Mouse (Mus musculus) forelimb bud, embryonic 11.5 days (tissue): Measurements from ENCODE around the gene Ccdc9b.

ENCODE experiments used
- DNase-seq: peaks from one replicate; pipeline ENCODE4 v3.0.0-alpha.2; 2012; ENCODE audit warnings: low read depth, low spot score

Ccdc9b gene

DNA sequence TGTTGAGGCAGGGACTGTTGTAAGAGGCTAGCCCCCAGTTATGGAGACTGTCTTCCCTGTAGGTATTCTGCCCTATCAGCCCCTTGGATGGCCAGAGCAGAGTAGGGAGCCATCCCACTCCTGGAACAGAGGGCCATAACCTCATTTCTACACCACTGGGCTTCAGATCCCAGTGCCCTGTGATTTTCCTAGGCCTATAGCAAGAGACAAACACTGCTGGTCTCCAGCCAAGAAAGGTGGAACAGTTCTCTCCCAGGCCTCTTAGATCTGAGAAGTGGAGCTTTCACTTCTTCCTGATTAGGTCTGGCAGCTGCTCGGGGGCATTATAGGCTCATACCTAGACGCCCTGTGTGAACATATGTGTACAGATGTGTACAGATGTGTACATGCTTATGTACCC lies 13.8 kb upstream of the Ccdc9b start:
- DNase-seq = no peak

DNA sequence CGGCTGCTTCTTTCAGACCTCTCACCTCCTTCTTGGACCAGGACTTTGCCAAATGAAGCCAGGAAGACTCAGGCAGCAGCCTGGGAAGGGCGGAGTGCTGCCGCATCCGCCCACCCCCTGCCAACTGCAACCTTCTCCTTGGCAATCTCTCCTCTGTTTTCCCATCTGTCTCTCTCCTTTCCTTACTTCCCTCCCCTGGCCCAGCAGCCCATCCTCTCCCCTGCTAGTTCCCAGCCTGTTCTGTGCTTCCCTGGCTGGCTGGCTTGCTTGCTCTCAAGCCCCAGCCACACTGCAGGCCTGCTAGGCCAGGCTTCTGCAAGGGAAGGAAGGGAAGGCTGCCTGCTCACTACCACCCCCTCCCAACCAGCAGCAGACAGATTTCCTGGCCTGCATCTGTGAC lies 13.4 kb upstream of the Ccdc9b start:
- DNase-seq = no peak

DNA sequence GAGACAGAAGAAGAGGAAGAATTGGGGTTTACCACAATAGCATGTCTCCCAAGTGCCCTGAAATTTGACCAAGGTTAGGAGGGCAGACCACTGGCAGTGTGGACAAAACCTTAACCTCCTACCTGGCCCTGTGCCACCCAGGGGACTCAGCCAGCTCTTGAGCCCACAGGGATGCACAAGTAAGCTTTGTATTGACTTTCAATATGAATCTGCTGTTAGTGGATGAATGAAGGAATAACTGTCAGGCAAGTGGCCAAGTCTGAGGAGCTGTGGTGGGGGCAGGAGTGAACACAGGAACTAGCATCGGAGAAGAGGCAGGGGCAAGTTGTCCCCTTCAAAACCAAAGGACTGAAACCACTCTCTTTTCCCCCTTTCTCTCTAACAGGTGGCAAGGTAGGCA lies 12.9 kb upstream of the Ccdc9b start:
- no peak for DNase-seq

DNA sequence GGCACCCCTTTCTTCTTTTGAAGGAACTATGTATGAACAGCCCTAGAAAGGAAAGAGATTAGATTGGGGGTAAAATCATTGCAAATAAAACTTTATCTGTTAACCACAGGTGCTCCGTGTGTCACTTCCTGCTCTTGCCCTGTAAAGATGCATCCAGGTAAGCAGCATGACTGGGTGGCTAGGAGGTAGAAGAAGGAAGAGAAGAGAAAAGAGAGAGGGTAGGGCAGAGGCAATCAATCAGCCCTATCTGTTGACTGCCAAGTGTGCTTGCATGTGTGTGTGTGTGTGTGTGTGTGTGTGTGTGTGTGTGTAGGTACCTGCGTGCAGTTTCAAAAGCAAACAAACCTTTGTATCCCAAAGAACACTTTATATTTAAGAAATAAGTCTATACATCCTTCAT lies 12.1 kb upstream of the Ccdc9b start:
- DNase-seq = no peak

DNA sequence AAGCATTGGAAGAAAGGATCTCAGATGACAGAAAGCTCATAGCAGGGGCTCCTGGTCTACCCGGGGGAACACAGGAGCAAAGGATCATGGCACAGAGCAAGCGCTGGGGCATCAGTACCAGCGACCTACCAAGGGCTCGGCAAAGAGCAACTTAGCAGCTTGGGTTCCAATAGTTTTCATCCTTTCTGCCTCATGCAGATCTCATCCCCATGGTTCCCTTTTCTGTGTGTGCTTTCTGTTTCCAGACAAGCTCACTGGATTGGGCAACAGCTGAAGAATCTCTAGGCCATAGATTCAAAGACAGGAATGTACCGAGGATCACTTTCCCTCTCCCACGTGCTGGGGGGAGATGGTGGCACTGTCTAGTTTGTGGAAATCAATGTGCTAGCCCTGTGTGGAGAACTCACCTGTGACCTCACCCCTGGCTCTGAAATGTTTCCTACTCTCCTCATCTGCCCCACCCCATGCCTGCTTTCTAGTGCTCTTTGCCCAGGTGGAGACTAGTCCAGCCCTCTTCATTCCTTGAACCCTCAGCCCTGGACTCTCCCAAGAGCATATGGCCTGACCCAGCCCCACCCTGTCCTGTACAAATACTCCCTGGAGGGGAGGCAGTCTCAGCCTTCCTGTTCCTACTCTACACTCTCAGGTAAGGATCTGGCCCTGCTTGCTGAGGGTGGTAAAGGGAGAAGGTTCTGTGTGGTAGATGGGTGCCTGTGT lies 9.9 kb upstream of the Ccdc9b start, which contains the start of gene Phgr1:
Phgr1 (plus strand) TSS at position 612 of the 717 bp plus-strand sequence.
- no peak for DNase-seq

DNA sequence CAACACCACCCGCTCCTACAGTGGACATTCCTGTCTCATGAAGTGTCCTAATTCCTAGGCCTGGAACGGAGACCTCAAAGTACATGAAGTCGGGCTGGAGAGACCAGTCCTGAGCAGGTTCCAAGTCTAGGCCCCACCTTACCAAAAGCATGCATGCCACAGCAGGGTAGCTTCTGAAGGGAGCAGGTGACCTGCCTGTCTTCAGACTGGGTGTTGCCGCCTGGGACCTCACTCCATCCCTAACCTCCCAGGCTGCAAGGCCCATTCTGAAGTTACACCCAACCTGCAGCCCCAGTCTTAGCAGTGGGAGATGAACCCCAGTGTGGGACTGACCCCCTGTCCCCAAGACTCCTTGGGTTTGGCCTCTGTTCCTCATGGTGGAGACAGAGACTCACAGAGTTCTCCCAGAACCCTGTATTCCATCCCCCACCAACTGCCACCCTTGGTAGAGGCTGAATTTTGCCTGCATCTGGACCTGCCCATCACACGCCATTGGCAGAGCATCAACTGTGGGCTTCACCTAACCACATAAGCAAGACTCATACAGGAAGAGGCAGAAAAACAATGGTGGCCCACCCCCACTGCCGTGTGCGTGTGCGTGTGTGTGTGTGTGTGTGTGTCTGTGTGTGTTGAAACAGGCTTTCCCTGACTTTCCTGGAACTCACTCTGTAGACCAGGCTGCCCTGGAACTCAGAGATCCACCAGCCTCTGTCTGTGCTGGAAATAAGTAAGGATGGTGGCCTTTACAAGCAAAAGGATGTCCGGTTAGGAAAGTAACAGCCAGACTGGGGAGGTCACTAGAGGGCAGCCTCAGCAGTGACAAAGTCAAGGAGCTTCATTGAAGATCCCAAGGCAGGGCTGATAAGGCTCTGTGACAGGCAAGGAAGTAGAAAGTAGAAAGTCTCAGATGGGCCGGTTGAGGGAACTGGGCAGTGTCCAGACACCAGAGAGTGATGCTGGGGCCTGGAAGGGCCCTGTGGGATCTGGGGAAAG lies 3.9 kb upstream of the Ccdc9b start:
- no peak for DNase-seq

DNA sequence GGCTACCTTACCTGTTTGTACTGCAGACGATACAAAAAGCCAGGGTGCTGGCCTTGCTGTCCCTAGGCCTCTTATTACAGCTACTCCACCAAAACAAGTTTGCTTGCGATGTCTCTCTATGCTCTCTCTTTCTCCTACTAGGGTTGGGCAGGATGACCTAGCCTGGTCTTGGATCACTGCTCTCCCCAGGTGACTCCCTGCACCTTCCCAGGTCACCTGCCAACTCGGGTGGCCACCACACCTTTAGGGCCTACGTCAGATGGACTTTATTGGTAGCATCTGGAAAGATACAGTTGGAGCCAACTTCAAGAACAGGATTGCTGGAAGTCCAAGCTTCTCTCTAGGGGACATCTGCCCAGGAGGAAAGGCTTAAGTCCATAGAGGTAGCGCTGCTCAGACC lies 2.4 kb upstream of the Ccdc9b start:
- DNase-seq = no peak

DNA sequence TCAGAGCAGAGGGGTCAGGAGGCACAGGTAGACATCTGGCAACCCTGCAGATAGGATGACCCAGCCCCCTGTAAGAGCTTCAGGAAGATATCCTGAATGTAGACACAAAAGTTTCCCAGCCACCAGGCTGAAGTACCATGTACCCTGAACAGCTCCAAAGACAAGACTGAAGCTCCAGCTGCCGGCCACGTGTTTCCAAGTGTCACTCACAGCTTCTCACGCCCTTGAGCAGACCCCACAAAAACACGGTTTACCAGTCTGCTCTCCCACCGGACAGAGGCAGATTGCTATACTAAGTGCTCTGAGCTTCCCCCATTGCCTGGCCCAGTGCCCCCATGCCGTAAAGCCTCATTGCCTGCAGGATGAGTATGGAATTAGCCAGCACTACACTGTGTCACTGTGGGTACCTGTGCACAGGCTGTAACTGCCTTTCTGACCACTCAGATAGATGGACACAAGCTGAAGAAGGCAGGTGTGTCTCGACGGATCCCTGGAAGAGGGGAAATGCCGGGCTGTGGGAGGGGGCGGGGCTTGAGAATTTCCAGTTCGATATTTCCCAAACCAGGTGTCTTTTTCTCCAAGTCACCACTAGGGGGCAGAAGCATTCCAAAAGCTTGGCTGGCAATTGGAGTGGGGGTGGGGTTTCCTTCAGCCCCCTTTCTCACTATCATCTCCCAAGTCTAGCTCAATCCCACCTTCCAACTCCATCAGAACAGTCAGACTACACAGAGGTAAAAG lies 1.8 kb upstream of the Ccdc9b start:
- DNase-seq = peak; percentile 67

DNA sequence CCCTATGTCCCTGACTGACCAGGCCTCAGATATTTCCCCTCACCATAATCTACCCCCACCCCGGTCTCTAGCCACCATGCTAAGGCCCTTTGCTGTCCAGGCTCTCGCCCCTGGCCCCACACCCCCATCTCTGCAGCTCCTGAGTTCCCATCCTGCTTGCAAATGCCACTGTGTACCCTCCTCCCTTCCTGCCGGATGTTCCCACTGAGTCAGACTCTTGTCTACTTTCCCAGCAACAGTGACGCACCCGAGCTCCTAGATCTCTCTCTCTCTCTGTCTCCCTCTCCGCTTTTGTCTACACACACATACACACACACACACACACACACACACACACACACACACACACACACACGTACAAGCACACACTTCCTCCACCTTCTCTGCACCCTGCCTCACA lies 1.0 kb upstream of the Ccdc9b start:
- no peak for DNase-seq

DNA sequence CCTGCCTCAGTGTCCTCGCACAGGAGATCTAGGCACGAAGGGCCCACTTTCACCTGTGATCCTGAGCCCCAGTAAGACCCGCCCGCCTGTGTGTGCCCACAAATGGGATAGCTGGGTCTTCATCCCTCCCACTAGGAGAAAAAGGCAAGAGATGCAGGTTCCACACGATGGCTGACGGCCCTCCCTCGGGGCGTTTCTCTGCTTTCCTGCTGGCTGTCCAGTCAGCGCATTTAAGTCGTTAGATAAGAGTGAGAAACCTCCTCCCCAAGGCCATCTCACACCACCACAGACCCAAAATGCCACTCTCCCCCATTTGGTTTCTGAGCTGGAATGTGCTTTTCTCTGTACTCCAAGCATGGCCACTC lies 305 bp upstream of the Ccdc9b start:
- no peak for DNase-seq

DNA sequence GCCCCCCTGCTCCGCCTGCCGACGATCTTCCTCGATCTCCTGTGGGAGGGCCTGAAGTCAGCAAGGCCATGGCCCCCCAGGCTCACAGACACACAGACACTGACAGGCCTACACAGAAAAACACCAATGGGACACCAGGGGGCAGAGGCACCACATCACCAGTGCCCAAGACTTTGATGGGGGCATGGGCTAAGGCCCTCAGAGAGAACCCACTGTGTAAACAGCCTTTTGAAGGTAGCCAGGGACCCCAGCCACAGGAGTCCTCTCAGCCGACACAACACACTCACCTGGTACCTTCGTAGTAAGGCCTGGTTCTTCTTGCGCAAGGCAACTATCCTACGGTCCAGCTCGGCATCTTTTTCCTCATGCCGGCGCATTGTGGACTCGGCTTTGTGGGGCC lies 1.1 kb downstream of the Ccdc9b start:
- DNase-seq = no peak

DNA sequence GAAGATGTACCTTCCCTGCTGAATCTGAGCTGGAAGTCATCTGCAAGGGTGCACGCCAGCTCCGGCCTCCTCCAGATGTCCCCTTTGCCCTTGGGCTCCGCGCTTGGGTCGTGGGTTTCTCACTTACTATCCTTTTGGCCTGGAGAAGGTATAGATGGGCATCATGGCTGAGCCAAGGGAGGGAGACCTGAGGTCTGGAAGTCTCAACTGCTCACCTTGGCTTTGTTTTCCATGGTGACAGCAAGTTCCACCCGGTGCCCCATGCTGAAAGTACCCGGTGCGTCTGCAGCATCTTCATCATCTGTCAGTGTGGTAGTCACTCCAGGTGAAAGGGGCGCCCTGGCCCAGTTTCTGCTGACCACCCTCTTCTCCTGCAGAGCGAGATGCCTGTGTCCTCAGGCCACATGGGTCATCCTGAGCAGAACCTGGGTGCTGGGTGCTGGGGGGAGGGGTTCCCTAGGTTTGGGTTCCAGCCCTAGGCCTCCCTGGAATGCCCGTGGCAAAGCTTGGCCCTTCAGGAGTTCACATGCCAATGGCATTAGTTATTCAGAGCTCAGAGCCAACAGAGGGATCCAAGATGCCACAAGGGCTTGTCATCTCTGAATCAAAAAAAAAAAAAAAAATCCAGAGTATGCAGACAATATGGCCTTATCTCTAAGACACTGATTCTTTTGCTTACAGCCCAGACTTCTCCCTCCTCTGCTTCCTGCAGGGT lies 2.0 kb downstream of the Ccdc9b start:
- no peak for DNase-seq

DNA sequence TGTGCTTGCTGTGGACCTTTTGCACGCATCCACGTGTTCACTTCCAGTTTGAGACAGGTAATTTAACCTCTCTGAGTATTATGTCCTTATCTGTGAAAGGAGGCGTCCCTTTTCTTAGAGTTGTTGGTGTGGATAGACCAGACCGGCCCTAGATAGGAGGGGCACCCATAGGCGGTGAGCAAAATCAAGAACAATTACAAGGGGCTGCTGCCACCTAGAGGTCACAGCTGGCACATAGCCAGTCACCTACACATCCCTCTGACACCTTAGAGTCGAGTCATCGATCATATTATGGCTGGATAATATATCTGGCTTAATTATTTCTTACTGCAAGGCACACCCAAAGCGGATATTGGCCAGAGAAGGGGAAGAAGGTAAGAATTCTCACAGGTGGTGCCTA lies 2.6 kb downstream of the Ccdc9b start:
- DNase-seq = peak; percentile 60

DNA sequence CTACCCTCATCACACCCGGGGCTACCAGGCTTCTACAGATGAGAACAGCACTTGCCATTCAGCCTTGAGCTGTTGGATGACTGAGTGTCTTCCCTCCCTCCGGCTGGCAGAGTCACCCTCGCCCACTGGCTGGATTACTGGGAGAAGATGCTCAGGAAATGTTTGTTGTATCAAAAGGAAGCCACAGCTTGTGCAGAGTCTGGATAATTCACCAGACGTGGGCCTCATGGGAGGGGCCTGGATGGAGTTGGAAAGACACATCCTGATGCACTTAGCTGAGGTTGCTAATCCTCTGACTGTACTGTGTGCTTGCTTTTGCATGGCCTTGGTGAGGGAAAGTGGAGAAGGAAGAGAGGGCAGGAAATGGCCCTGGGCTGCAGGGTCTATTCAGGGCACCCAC lies 6.4 kb downstream of the Ccdc9b start:
- no peak for DNase-seq

DNA sequence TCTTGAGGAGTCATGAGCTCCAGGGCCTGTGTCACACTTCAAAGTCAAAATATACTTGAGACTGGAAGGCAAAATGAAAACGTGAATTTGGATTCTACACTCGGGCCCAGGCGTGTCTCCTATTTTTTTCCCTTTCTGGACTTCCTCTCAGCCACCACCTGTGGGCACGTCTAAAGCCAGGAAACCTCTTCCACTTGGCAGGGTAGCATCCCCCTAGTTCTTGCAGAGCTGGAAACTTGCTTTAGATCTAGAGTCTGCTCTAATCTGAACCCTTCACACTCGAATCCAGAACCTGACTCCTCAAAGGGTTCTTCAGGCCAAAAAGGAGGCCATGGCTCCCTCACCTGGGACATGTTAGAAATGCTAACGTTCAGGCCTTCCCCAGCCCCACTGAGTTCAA lies 7.1 kb downstream of the Ccdc9b start:
- DNase-seq = no peak

DNA sequence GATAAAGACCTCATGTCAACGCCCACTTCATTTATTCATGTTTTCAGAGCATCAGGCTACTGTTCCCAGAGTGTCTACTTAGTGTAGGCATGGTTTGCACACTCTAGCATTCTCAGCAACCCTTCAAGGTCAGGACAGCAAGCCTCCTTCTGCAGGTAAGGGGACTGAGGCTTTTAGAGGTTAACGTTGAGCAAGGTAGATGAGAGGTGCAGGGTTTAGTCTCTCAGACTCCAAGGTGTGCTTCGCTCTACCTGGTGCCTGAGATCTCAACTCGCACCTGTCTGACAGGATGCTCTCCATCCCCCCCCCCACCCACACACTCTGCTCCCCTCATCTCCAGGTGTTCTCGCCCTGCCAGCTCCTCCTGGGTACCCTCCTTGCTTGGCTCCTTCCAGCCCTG lies 8.3 kb downstream of the Ccdc9b start:
- DNase-seq = no peak

DNA sequence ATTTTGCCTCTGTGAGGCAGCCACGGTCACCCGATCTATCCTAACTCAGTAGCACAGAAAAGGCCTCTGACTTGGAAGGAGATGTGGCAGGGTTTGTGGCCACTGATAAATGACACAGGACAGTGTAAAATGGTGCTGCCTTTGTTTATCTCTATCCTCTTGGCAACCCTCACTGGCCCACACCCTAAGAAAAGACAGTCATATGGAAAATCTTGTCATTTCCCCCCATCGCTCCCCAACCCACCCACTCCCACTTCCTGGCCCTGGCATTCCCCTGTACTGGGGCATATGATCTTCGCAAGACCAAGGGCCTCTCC lies 9.7 kb downstream of the Ccdc9b start:
- DNase-seq = no peak

DNA sequence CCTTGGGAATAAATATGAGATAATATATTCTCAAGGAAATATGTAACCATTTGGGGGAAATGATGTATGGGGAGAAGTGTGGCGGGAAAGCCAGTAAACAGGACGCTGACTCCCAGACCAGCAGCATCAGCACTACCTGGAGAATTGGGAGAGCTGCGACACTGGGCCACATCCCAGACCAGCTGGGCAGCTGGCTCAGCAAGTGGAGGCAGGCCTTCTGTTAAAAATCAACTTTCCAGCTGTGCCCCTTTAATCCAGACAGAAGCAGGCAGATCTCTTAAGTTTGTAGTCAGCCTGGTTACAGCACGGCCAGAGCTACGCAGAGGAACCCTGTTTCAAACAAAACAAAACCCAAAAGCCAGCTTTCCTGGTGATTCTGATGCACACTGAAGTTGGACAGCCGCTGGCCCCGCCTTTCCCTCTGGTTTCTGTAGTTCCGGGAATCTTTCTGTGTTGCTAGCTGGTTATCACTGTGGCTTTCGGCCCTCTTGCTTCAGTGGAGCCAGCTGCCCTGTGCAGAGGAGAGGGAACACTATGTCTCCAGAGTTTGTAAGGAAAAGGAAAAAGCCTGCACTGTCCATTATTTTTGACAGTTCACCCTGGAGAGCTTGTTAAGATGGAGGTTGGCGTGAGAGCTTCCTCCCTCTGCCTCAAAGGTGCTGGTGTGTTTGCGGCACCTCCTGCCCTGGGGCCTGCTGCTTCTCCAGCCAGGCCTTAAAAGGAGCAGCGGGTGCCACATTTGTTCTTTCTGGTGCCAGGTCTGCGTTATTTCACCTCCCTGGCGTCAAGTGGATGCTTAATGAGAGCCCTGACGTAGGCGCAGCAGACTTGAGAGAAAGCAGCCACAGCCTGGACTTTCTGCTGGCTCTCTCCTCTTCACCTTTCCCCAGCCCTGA lies 10.3 kb downstream of the Ccdc9b start:
- DNase-seq = no peak

DNA sequence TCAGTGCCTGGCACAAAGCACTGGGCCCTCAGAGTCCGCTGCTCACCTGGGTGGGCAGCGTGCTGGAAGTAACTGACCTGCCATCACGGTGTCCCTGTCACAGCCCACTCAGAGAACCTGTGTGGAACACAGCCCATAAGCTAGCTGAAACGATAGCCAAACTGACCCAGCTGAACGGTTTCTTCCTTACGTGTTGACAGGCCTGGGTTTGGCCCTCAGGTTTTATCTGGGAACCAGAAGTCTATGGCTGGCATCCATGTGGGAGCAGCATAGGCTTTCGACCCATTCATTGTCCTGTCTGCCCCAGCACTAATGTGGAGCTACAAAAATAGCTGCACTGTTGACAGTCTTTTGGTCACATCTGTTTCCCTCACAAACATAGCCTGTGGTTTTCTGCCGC lies 12.0 kb downstream of the Ccdc9b start:
- no peak for DNase-seq

DNA sequence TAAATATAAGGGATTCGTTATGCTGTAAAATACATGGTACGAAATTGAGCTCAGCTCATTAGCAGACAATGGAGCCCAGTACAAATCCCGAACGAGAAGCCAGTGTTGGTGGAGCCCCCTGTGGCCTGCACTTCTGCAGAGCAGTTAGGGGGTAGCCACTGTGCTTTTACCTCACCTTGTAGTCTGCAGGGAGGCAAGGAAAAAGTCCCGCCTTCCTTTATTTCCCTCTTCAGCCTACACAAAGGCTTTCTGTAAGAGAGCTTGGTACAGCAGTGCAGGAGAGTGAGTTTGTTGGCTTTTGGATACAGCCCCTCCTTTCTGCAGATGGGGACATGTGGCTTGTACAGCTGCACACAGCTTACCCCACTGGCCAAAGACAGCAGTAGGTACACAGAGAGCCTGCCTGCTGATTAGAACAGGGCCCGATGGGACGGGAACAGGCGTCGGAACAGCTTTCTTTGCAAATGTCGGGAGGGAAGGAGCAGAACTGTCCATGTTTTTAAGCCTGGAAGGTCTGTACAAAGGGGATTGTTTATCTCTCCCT lies 13.0 kb downstream of the Ccdc9b start:
- no peak for DNase-seq
